Mouse (Mus musculus) cerebellum, adult 11 months (tissue): ENCODE data around the gene Prnp.

ENCODE experiments used
- DNase-seq: peaks from one replicate; pipeline ENCODE4 v3.0.0; 2022

The Prnp gene

GRCm38 (mm10) chr2:131909683-131910572, at the start of gene Prnp, which contains the start of gene Prn:
Gene Prnp (plus strand): TSS chr2:131909928.
Gene Prn (plus strand): TSS chr2:131909957.
- peak; percentile 93 for DNase-seq

- no peak for DNase-seq
These were observed 47.0 kb upstream of the Prnp start for GRCm38 (mm10) chr2:131862617-131863275.

- no peak for DNase-seq
These were observed 46.3 kb upstream of the Prnp start for GRCm38 (mm10) chr2:131863472-131863871.

- DNase-seq: no peak
These were observed 45.4 kb upstream of the Prnp start for GRCm38 (mm10) chr2:131864262-131864796.

- no peak for DNase-seq
These were observed 43.1 kb upstream of the Prnp start for GRCm38 (mm10) chr2:131866676-131867075.

GRCm38 (mm10) chr2:131868983-131869382, 40.7 kb upstream of the Prnp start:
- DNase-seq: no peak

- no peak for DNase-seq
These were observed 36.4 kb upstream of the Prnp start for GRCm38 (mm10) chr2:131873376-131873775.

- no peak for DNase-seq
These were observed 33.0 kb upstream of the Prnp start for GRCm38 (mm10) chr2:131876551-131877265.

- DNase-seq: no peak
These were observed 28.0 kb upstream of the Prnp start for GRCm38 (mm10) chr2:131881766-131882165.

GRCm38 (mm10) chr2:131883136-131883535, 26.6 kb upstream of the Prnp start:
- no peak for DNase-seq

- DNase-seq: no peak
These were observed 23.1 kb upstream of the Prnp start for GRCm38 (mm10) chr2:131886503-131887160.

GRCm38 (mm10) chr2:131888233-131888632, 21.5 kb upstream of the Prnp start:
- no peak for DNase-seq

- DNase-seq: no peak
These were observed 17.2 kb upstream of the Prnp start for GRCm38 (mm10) chr2:131892534-131892933.

- no peak for DNase-seq
These were observed 14.6 kb upstream of the Prnp start for GRCm38 (mm10) chr2:131895106-131895505.

- DNase-seq: no peak
These were observed 13.7 kb upstream of the Prnp start for GRCm38 (mm10) chr2:131896011-131896410.

- no peak for DNase-seq
These were observed 12.2 kb upstream of the Prnp start for GRCm38 (mm10) chr2:131897336-131898109.

GRCm38 (mm10) chr2:131902423-131902822, 7.3 kb upstream of the Prnp start:
- no peak for DNase-seq

GRCm38 (mm10) chr2:131902867-131903266, 6.9 kb upstream of the Prnp start:
- DNase-seq: no peak

- DNase-seq: no peak
These were observed 4.7 kb upstream of the Prnp start for GRCm38 (mm10) chr2:131905025-131905424.

GRCm38 (mm10) chr2:131905776-131906175, 4.0 kb upstream of the Prnp start:
- no peak for DNase-seq

- DNase-seq: no peak
These were observed 3.5 kb upstream of the Prnp start for GRCm38 (mm10) chr2:131906266-131906665.

- no peak for DNase-seq
These were observed 2.9 kb upstream of the Prnp start for GRCm38 (mm10) chr2:131906846-131907245.
